Mouse (Mus musculus) lung, postnatal 10 days (tissue): ENCODE measurements around the gene Psmg4.

Source experiments
- DNase-seq: peaks from one replicate; pipeline ENCODE4 v3.0.0; 2021

Gene Psmg4

GRCm38 (mm10) chr13:34207714-34208470 lies 45.1 kb downstream of the Psmg4 start:
- peak; percentile 23 for DNase-seq

GRCm38 (mm10) chr13:34211261-34211775 lies 48.6 kb downstream of the Psmg4 start:
- DNase-seq: no peak

DNA sequence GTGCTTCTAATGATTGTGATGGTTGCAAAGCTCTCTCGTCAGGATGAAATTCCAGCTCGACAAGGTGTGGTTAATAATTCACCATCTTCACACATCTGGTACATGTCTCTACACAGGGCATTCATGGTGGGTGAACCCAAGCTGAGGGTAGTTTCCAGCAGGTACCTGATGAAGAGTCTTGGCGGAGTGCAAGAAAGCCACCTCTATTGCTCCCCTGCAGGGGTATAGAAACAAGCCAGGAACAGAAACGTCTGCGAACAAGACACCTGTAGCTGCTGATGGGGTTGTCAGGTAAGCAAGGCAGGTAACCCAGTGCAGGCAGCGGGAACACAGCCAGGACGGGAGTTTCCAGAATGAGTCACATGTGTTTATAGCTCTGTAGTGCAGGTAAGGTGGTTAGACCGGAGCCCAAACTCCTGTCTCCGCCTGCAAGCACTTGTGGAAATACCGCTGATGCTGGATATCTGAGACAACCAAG lies 50.0 kb downstream of the Psmg4 start:
- peak; percentile 55 for DNase-seq

GRCm38 (mm10) chr13:34214855-34215254 lies 52.1 kb downstream of the Psmg4 start:
- DNase-seq: no peak

DNA sequence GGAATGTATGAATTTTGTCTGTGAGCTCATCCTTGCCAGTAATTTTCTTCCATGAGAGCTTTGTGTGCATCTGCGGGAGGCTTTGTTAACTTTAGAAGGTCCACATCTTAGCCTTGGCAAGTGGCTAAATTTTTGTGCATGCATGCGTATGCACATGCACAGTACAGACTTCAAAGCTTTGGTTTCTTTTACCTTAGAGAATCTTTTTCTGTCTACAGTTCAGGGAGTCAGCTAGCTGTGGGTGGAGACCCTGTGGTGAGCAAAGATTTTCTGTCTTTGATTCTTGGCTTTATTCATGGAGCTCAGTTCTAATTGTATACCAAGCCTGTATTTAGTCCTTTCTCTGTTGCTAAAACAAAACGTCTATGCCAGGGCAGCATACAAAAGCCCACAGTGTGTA lies 56.0 kb downstream of the Psmg4 start:
- no peak for DNase-seq

GRCm38 (mm10) chr13:34219728-34220127 lies 57.0 kb downstream of the Psmg4 start:
- DNase-seq: no peak

- DNase-seq: peak; percentile 66
Observed at GRCm38 (mm10) chr13:34222985-34223384, 60.2 kb downstream of the Psmg4 start.

GRCm38 (mm10) chr13:34226940-34227339 lies 64.2 kb downstream of the Psmg4 start:
- no peak for DNase-seq
